10 mouse cellular contexts compared by ENCODE assay signal in the genomic region with DNA sequence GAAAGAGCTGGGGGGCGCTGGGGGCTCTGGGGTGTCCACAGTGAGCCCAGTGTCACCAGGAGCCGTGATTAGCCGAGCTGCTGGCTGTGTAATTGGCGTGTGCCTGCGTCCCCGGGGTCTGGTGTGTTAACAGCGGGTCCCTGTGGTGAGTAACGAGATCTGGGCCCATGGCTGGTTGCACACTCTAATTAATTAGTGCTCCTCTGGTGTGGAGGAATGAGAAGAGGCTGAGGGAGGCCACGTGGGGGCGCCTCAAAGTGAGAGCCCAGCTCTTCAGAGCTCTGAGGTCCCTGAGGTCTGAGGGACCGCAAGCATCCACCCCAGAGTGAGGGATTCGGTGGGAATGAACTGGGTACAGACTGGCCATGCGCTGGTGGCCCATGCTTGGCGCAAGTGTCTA. TPM values are rescaled to one million over a fixed set of nuclear protein-coding genes. Genes with fewer than 3 reads are reported as not detected.
DNase-seq lines count a peak whose midpoint lies in the region; ATAC-seq and TF ChIP-seq lines count a peak whose summit lies in the region.
"Had no signal": no experiment of that assay in that cellular context is flagged by ENCODE, and none has a peak within 500 bp of the region (broad histone marks: within the 10 kb centered on the region; RNA-seq: fewer than 3 reads in every experiment).

No protein-coding gene starts in this region.

- TF ChIP-seq CTCF in kidney, postnatal 0 days (IDR thresholded peaks at IDR 0.05; ENCODE audit: low read depth) = peak; percentile 55
- TF ChIP-seq CTCF in MEL (IDR thresholded peaks at IDR 0.05 in 2 of 3, conservative IDR thresholded peaks at IDR 0.05 in 1 of 3; ENCODE audit: control insufficient read depth in 1 of 3, insufficient read depth in 1 of 3, low read depth in 2 of 3, low read length in 3 of 3, poor library complexity in 1 of 3, severe bottlenecking in 1 of 3) = peak in 2 of 3 experiments; percentile 44 to 56; a peak in 4 of 6 replicates

- no peak overlapping the region for H3K27ac ChIP-seq in kidney, postnatal 0 days
- H3K27ac ChIP-seq in MEL (ENCODE audit: control insufficient read depth, low read depth, low read length) = no peak overlapping the region
- H3K27ac ChIP-seq: limb, embryonic 12.5 days had no signal

- TF ChIP-seq EP300 in MEL (IDR thresholded peaks at IDR 0.05; ENCODE audit: low read depth in 1 of 2, low read length in 2 of 2) = no peak

- no peak overlapping the region for H3K9ac ChIP-seq in kidney, postnatal 0 days (ENCODE audit: low read depth, low read length)
- no peak overlapping the region for H3K9ac ChIP-seq in MEL (ENCODE audit: control insufficient read depth, low read depth, low read length, poor library complexity, severe bottlenecking)
- H3K9ac ChIP-seq: limb, embryonic 12.5 days had no signal

- H3K4me2 ChIP-seq in kidney, postnatal 0 days (ENCODE audit: low read length) = no peak overlapping the region

- no peak for TF ChIP-seq POLR2A in MEL (IDR thresholded peaks at IDR 0.05; ENCODE audit: control insufficient read depth in 1 of 2, insufficient read depth in 1 of 2, low read depth in 1 of 2, low read length in 2 of 2, poor library complexity in 1 of 2)

- no peaks in the 10 kb centered on the region for H3K36me3 ChIP-seq in kidney, postnatal 0 days (ENCODE audit: insufficient read depth, low read length)
- 0 out of 4 replicates have a peak, but pooled peaks cover 0 to 3% of the 10 kb centered on the region in 2 experiments for H3K36me3 ChIP-seq in MEL (ENCODE audit: control insufficient read depth in 1 of 2, insufficient read depth in 2 of 2, low read length in 2 of 2)
- H3K36me3 ChIP-seq: limb, embryonic 12.5 days had no signal

- WGBS in kidney, postnatal 0 days = 46% methylated on average over 14 of the region's 14 CpGs

- H3K4me1 ChIP-seq in kidney, postnatal 0 days (replicated peaks; ENCODE audit: insufficient read depth, low read length) = peaks cover 6% of the 10 kb centered on the region; the same call in 1 of the 2 replicates
- peaks cover 0 to 2% of the 10 kb centered on the region in 2 experiments; a peak in 1 of 4 replicates for H3K4me1 ChIP-seq in MEL (ENCODE audit: control insufficient read depth in 1 of 2, insufficient read depth in 2 of 2, low read length in 2 of 2)

- no peaks in the 10 kb centered on the region for H3K79me2 ChIP-seq in MEL (ENCODE audit: control insufficient read depth, insufficient read depth, low read length, poor library complexity)

- peak; percentile 59; the same call in 1 of the 2 replicates for ATAC-seq in kidney, postnatal 0 days (replicated peaks; ENCODE audit: low FRiP score, low read depth)
- no peak for ATAC-seq in activated CD4-positive, CD25-positive, alpha-beta regulatory T cell, adult 4 months

- H3K9me3 ChIP-seq in kidney, postnatal 0 days (replicated peaks; ENCODE audit: low read length) = no peaks in the 10 kb centered on the region
- H3K9me3 ChIP-seq in MEL (replicated peaks; ENCODE audit: insufficient read depth, low read length) = no peaks in the 10 kb centered on the region
- H3K9me3 ChIP-seq: limb, embryonic 12.5 days had no signal

- no peak for TF ChIP-seq RAD21 in MEL (IDR thresholded peaks at IDR 0.05; ENCODE audit: low read depth, low read length)

- peak; percentile 79 for DNase-seq in kidney, postnatal 0 days (ENCODE audit: low spot score)
- no peak for DNase-seq in kidney, adult 11 months
- DNase-seq in MEL (ENCODE audit: low read depth, low spot score) = no peak
- peak; percentile 60 to 76 for DNase-seq in cerebellum, postnatal 25 days
- DNase-seq in kidney, postnatal 10 days = peak; percentile 37
- no peak for DNase-seq in heart, adult 8-10 months (ENCODE audit: low spot score)
- no peak for DNase-seq in frontal cortex, postnatal 10 days (ENCODE audit: low spot score in 2 of 2)
- DNase-seq: heart, adult 18-20 months had no signal

- no peak overlapping the region for H3K4me3 ChIP-seq in kidney, postnatal 0 days (replicated peaks; ENCODE audit: low read depth, low read length)
- H3K4me3 ChIP-seq in MEL (ENCODE audit: control insufficient read depth in 1 of 2, insufficient read depth in 1 of 2, low read depth in 2 of 2, low read length in 2 of 2) = no peak overlapping the region
- H3K4me3 ChIP-seq: limb, embryonic 12.5 days had no signal

- H3K27me3 ChIP-seq in kidney, postnatal 0 days (ENCODE audit: insufficient read depth, low read length) = peaks cover 21% of the 10 kb centered on the region
- peaks cover 2 to 15% of the 10 kb centered on the region in 2 experiments for H3K27me3 ChIP-seq in MEL (ENCODE audit: control insufficient read depth in 1 of 2, insufficient read depth in 2 of 2, low read length in 2 of 2)

TF ChIP-seq in MEL, 35 proteins besides CTCF, POLR2A, EP300 and RAD21:
- TF ChIP-seq CHD1 (IDR thresholded peaks at IDR 0.05; ENCODE audit: low read depth, low read length) (no peak), SMC3 (IDR thresholded peaks at IDR 0.05; ENCODE audit: low read depth, low read length) (peak; percentile 24; the same call in 1 of the 2 replicates)

RNA-seq across cellular contexts. Expression of a gene that starts 13.1 kb away (rescaled TPM):
- 55.2 and 57.5 TPM in 2 replicates for polyA plus RNA-seq in kidney, postnatal 0 days (2015; fragmentation: Nextera tagmentation; extraction: Ambion mirVana)
- 2.9 and 3.5 TPM in 2 replicates for total RNA-seq in MEL (2012; rRNA removed)
- polyA plus RNA-seq in MEL (2012; ENCODE audit: insufficient read depth in 1 of 2, insufficient read length in 2 of 2, low read depth in 1 of 2, low replicate concordance in 2 of 2, missing spikeins in 1 of 2) = 10 to 100 TPM in 1 of 2 experiments, not detected in 1; 19.0 TPM
- 100 to 1,000 TPM; 117 to 143 (median 127) TPM for total RNA-seq in heart, adult 8-10 months (2022)
- 10 to 100 TPM; 26.1 to 39.2 TPM for polyA plus RNA-seq in activated CD4-positive, CD25-positive, alpha-beta regulatory T cell, adult 4 months (2017; shearing (Covaris generic))

Comparison
In these comparisons a context has a peak if more than half of its experiments do, and no peak if none do; other contexts are left out.
1. DNase-seq: peak in kidney, postnatal 0 days (single experiment), cerebellum, postnatal 25 days (2 of 2) and kidney, postnatal 10 days (single experiment); none in kidney, adult 11 months (single experiment), MEL (single experiment), heart, adult 8-10 months (single experiment) and frontal cortex, postnatal 10 days (0 of 2).